Mouse (Mus musculus) spleen, postnatal 10 days (tissue): ENCODE data around the gene Mast1.
"Not testable (repeated sequence)": the region's sequence is repeated elsewhere in the genome, so short reads cannot be mapped to it uniquely, and the experiment has no call there.

Source experiments
- DNase-seq, 2 experiments: peaks; one replicate each; pipeline ENCODE4 v3.0.0; 2021 to 2022; ENCODE audit warnings: low spot score in 2 of 2

The Mast1 gene

DNA sequence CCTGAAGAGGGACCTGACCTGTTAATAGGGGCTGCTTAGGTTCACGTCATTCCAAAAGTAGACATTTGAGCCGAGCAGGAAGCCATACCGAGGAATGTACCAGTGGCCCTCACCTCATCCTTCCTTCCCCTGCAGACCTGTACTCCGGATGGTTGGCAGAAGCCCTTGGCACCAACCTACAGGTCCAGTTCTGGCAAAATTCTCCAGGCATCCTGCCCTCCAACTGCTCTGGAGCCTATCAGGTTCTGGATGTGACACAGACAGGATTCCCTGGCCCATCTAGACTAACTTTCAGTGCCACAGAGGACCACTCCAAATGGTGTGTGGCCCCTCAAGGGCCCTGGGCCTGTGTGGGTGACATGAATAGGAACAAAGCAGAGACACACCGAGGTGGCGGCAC lies 26.6 kb downstream of the Mast1 start:
- no peak for DNase-seq

DNA sequence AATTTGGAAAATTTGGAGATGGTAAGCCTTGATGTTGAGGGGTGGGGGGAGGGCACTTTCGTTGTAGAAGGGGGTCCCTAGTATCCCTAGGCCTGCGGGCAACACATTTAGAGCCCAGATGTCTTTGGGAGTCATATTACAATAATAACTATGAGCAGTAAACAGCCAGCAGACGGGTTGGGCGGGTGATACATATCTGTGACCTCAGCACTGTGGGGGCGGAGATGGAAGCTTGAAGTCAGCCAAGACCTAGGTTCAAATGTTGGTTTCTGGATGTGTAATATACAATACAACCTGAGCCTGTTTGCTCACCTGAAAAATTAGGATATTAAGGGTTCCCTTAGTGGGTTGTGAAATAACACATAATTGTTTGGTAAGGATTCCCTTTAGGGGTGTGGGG lies 27.2 kb downstream of the Mast1 start:
- DNase-seq = peak in 1 of 2 experiments; percentile 54

DNA sequence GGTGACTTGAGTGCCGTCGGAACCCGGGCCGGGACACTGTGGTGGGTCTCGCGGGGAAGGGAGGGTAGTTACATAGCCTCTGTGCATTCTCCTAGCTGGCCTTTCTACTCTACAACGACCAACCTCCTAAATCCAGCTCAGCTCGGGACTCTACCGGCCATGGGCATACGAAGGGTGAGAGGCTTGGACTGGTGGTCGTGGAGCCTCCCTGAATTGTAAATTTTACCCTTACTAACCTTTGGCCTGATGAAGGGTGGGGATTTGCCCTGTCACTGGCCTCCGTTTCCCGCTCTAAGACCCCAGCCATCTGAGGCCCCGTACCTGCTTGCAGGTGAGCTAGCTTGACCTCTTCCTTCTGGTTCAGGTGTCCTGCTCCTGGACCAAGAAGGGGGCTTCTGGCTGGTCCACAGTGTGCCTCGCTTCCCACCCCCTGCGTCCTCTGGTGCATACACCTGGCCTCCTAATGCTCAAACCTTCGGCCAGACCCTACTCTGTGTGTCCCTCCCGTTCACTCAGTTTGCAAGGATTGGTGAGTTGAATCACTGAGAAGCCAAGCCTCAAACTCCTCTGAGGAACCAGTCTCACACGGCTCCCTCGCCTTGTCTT lies 27.9 kb downstream of the Mast1 start:
- no peak for DNase-seq

- DNase-seq = peak; percentile 89 to 98
Observed at GRCm38 (mm10) chr8:84908421-84909161, 28.6 kb downstream of the Mast1 start, which contains the start of gene Dnase2a. Dnase2a (plus strand) TSS chr8:84908560.

- not testable (repeated sequence) for DNase-seq
Observed at GRCm38 (mm10) chr8:84907979-84908378, 29.2 kb downstream of the Mast1 start.

GRCm38 (mm10) chr8:84907493-84907892 lies 29.7 kb downstream of the Mast1 start:
- no peak for DNase-seq

- DNase-seq = no peak
Observed at GRCm38 (mm10) chr8:84907037-84907436, 30.1 kb downstream of the Mast1 start.

DNA sequence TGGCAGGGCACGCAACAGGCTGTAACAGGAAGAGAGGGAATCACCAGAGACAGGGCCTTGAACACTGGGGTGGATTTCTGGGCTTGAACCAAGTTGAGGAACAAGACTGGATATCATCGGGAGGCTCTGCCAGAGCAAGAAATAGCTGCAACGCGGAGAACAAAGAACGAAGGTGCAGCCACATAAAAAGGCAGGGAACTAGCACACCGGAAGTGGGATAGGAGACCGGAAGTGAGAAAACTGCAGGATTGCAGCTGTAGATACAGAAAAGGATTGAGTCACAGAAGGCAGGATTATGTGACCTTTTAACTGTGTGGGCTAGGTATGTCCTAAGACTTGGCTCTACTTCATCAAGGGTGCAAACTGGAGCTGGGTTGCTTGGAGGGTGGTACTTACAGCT lies 32.8 kb downstream of the Mast1 start:
- DNase-seq = no peak

GRCm38 (mm10) chr8:84902920-84903661 lies 34.1 kb downstream of the Mast1 start:
- DNase-seq = peak; percentile 95 to 97

DNA sequence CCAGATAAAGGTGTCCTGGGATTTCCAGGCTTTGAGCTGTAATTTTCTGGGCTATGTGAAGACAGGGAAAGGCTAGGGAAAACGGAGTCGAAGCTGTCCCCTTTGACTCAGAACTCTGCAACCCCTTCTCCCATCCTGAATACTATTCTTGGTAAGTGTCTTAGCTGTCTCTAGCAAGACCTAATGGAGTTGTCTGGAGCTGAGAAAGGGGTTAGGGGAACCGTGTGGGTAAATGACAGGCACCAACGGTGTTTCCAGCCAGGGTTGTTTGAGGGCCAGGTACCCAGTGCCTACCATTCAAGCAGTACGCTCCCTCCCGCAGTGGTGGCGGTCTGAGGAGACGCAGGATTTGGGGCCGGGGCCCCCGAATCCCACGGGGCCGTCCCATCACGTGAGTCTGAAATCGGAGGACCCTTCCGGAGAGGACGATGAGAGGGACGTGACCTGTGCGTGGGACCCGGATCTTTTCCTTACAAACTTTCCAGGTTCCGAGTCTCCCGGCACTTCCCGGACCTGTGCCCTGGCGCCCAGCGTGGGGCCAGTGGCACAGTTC lies 34.7 kb downstream of the Mast1 start:
- DNase-seq = peak in 1 of 2 experiments; percentile 55

DNA sequence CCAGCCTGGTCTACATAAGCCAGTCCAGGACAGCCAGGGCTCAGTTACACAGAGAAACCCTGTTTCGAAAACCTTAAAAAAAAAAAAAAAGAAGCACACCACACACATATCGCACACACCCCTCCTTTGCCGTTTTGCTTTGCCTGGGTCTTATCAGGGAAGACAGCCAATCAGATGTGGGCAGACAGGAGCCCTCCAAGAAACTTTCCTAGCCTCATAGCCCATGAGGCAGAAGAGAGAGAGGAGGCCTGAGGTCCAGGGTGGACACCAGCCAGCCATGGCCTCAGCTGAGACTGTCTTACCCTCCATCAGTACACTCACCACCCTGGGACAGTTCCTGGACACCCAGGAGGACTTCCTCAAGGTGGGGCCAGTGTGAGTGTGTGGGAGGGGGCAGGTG lies 35.4 kb downstream of the Mast1 start, which contains the start of gene Klf1:
TSS of gene Klf1 (plus strand) at position 177 of the 400 bp plus-strand sequence.
- peak; percentile 69 to 73 for DNase-seq

DNA sequence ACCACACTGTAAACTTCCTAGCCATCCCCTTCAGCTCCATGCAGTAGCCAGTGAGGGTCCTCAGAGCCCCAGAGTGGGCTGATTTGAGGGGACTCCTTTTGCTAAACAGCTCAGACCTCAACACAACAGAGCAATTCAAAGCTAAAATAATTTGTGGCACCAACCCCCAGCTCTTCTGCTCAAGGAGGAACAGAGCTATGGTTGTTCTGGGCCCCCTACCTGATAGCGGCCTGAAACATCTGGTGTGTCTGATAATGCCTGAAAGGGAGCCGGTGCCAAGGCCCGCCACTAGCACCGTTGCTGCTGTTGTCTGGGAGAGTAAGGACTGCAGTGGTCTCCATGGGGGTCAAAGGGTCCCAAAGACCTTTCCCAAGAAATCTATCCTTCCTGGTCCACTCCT lies 36.1 kb downstream of the Mast1 start:
- DNase-seq = peak; percentile 77 to 80

DNA sequence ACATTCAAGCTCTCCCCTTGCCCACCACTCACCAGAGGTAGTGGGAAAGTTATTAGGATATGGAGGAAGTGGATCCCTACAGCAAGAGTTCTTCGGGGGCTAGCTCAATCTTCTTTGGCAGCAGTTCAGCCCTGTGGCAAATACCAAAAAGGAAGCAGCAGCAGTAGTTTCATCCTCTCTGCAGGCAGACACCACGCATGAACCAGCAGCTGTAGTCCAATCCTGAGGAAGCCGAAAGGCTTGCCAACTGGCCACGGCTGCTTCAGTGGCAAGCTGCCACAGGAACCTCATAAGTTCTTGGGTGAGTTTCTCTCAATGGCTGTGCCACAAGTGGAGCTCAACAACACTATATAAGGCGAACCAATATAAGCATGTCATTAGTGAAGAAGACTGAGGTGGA lies 41.2 kb downstream of the Mast1 start:
- no peak for DNase-seq

- DNase-seq = peak; percentile 82 to 92
Observed at GRCm38 (mm10) chr8:84893709-84894134, 43.4 kb downstream of the Mast1 start, which contains the start of gene Gcdh. Gcdh (minus strand) TSS chr8:84893921.

- DNase-seq = no peak
Observed at GRCm38 (mm10) chr8:84892993-84893708, 44.0 kb downstream of the Mast1 start.

DNA sequence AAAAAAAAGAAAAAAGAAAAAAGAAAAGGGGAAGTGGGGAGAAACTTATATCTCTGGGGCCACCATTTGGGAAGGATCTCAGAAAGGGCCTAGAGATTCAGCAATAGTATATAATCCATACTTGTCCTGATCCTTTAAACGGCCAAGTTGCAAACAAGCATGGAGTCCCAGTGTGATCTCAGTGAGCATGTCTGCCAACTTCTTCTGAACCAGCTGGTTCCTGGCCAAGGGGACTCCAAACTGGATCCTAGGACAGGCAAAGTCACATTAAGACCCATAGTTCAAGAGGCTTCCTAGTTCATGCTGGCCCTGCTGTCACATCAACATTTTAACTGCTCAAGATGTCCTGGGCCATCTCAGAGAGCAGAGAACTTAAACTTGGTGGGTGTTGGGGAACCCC lies 48.0 kb downstream of the Mast1 start:
- no peak for DNase-seq

DNA sequence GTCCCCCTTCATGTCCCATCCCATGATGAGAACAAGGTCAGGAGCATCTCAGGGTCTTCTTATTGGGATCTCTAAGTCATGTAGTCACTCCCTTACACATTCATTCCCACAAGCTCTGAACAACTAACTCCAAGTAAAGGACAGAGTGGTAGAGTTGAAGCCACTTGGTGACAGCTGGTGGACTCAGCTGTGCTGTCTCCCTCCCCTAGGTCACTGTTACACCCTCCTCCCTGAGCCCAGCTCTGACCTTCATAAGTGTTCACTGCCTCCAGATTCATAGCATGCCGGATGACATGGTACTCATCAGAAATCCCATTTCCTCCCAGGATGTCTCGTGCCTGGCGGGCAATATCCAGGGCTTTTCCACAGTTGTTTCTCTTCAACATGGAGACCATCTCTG lies 48.9 kb downstream of the Mast1 start:
- DNase-seq = no peak

- DNase-seq = no peak
Observed at GRCm38 (mm10) chr8:84884728-84885127, 52.4 kb downstream of the Mast1 start.

DNA sequence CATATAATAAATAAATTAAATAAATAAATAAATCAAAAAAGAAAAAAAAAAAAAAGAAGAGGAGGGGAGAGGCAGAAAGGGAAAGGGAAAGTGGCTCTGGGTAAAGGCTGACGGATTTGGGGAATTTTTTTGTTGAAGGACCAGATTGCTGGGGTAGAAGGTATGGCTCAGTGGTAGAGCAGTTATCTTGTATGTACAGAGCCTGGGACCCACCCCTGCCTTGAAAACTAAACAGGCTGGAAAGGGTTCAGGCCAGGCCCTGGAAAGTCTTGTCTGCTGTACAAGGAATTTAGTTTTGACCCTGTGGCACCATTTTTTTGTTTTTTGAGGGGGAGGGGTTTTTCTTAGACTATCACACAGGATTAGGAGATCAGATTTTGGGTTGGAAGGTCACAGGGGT lies 58.2 kb downstream of the Mast1 start:
- DNase-seq = no peak

GRCm38 (mm10) chr8:84877297-84878035 lies 59.7 kb downstream of the Mast1 start:
- DNase-seq = no peak

- no peak for DNase-seq
Observed at GRCm38 (mm10) chr8:84874339-84874738, 62.8 kb downstream of the Mast1 start.
